Mouse (Mus musculus) ES-Bruce4 (cell line): ENCODE measurements around the gene Rcbtb2. TPM values are rescaled to one million over a fixed set of nuclear protein-coding genes. Genes with fewer than 3 reads are reported as not detected.

Experiments used
- H3K27ac ChIP-seq: 2 replicates; pipeline ENCODE4 v1.5.1; 2012; ENCODE audit warnings: low read length, inconsistent platforms; ENCODE audit not compliant: insufficient read depth
- H3K27me3 ChIP-seq: 2 replicates; pipeline ENCODE4 v1.6.1; 2012; ENCODE audit warnings: mild to moderate bottlenecking, low read length, inconsistent platforms; ENCODE audit not compliant: control insufficient read depth, poor library complexity, insufficient read depth, severe bottlenecking
- H3K36me3 ChIP-seq: 2 replicates; pipeline ENCODE4 v1.6.1; 2012; ENCODE audit warnings: inconsistent platforms, mild to moderate bottlenecking, low read length, moderate library complexity; ENCODE audit not compliant: control insufficient read depth, poor library complexity, insufficient read depth, severe bottlenecking
- H3K4me1 ChIP-seq: one replicate; pipeline ENCODE4 v1.8.1; 2011; ENCODE audit warnings: low read length; ENCODE audit not compliant: control insufficient read depth, insufficient read depth
- H3K4me3 ChIP-seq: 2 replicates; pipeline ENCODE4 v1.5.1; 2011; ENCODE audit warnings: low read depth, mild to moderate bottlenecking, low read length
- H3K9ac ChIP-seq: 2 replicates; pipeline ENCODE4 v1.6.1; 2012; ENCODE audit warnings: low read depth, mild to moderate bottlenecking, inconsistent platforms; ENCODE audit not compliant: poor library complexity, severe bottlenecking
- H3K9me3 ChIP-seq: replicated peaks from 2 replicates; pipeline ENCODE4 v1.6.1; 2012; ENCODE audit warnings: mild to moderate bottlenecking, low read length, inconsistent platforms; ENCODE audit not compliant: control insufficient read depth, poor library complexity, insufficient read depth, severe bottlenecking
- CTCF ChIP-seq: IDR thresholded peaks from one replicate; pipeline ENCODE4 v1.8.1; 2011; ENCODE audit warnings: low read depth, low read length
- EP300 ChIP-seq: IDR thresholded peaks from 2 replicates; pipeline ENCODE4 v1.6.1; 2011; ENCODE audit warnings: low read depth, low read length; ENCODE audit not compliant: insufficient read depth
- POLR2A ChIP-seq: IDR thresholded peaks from one replicate; pipeline ENCODE4 v1.8.1; 2011; ENCODE audit warnings: low read length; ENCODE audit not compliant: insufficient read depth
- polyA plus RNA-seq: library from polyadenylated mRNA; stranded (reverse); fragments of >200 nt; gene quantifications from 2 replicates; pipeline ENCODE4 v1.2.4, GENCODE M21; 2011; ENCODE audit warnings: low read depth; ENCODE audit not compliant: missing spikeins, insufficient read depth, insufficient read length

Gene Rcbtb2
- polyA plus RNA-seq, 1 experiment = 74.1 TPM

DNA sequence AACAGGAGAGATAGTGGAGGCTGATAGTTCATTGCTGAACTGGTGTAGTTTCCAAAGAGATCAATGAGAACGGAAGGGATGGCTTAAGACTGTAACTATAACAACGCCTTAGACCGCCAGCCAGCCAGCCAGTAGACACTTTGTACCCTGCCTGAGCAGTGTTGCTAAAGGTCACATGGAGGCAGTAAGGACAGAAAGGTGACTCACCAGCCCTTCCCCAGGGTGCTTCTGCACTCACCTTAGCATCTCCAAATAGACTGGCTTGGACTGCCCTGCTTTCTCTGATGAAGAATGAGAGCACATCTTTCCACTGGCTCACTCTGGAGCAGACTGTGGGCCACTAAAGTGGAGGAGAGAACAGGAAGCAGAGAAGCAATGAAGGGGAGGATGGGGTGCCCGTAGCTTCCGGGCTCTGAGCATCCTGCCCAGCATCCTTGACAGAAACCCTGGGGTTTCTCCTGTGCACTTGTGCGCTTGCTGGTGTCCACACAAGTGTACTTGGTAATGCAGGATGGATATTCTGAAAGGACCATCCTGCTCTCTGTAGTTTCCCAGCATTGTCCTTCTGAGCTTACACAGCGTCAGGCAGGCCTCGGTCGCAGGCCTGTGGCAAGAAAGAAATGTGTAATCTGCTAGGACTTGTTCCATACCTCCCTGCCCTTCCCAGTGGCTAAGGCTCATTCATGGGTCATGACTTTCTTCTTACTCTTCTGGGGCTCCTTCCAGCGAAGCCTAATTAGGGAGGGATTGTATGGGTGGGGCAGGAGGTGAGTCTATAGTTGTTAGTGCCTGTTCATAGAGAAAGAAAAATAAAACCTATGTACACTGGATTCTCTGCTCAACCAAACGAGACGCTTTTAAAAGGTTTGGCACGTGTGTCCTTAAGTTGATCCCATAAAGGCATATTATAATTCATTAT is 47.3 kb downstream of the Rcbtb2 start:
- Histone ChIP-seq H3K4me3 (no peak overlapping the region), H3K27ac (no peak overlapping the region), H3K4me1 (no peaks in the 10 kb centered on the region), H3K9ac (no peak overlapping the region), H3K36me3 (0 out of 2 replicates have a peak, but pooled peaks cover under 1% of the 10 kb centered on the region), H3K27me3 (no peaks in the 10 kb centered on the region), H3K9me3 (no peaks in the 10 kb centered on the region)
- no peak for TF ChIP-seq POLR2A
- no peak for TF ChIP-seq EP300
- no peak for TF ChIP-seq CTCF

DNA sequence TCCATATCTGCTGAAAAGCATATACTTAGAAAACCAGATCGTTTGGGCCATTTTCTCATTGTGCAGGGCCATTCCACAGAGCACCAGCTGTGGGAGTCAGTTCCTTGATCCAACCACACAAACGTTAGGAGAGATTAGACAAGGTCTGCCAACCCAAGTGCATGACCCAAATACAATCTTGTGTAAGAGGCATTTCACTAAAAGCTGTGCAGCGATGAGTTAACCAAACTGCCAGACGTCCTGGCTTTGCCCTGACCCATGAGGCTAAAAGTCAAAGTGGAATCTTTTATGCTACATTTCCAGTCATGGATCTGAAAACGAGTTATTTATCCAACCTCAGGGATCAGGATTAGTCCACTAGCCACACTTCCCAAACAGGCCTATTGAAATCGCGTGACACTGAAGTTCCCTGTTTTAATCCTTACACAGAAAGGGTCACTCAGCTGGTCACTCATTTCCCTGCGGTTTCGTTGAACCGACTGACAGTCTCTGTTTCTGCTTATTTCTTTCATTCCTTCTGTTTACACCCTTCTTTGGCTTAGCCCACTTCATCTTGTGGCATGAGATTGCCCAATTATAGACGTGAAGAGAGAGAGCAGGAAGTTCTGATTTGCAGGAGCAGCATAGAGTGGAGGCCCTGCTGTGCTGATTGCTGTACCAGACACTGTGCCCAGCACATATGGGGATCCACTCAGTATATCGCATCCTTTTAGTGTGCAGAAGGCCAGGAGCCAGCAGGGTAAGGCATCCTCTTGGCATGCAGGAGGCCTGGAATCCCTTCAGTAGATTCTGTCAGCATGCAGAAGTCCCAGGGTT is 49.6 kb downstream of the Rcbtb2 start:
- H3K27ac ChIP-seq = no peak overlapping the region
- no peaks in the 10 kb centered on the region for H3K9me3 ChIP-seq
- no peaks in the 10 kb centered on the region for H3K27me3 ChIP-seq
- no peaks in the 10 kb centered on the region for H3K36me3 ChIP-seq
- H3K4me1 ChIP-seq = no peaks in the 10 kb centered on the region
- H3K9ac ChIP-seq = no peak overlapping the region
- no peak for TF ChIP-seq EP300
- no peak for TF ChIP-seq CTCF
- no peak for TF ChIP-seq POLR2A
- H3K4me3 ChIP-seq = no peak overlapping the region

DNA sequence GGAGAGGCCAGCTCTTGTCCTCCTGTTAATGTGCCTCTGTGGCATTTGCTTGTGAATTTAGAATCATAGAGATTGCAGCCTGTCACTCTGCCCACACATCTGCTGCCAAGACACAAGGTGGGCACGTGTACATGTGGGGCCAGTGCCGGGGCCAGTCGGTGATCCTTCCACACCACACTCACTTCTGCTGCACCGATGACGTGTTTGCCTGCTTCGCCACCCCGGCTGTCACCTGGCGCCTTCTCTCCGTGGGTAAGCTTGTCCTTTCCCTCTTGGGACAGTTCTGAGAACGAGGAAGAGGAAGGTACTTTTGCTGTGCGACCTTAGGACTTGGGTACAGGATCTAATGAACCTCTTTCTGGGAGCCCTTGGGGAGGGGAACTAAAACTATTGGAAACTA is 50.8 kb downstream of the Rcbtb2 start:
- Histone ChIP-seq H3K4me1 (no peaks in the 10 kb centered on the region), H3K9me3 (no peaks in the 10 kb centered on the region), H3K36me3 (no peaks in the 10 kb centered on the region), H3K27me3 (no peaks in the 10 kb centered on the region), H3K4me3 (no peak overlapping the region), H3K27ac (no peak overlapping the region), H3K9ac (no peak overlapping the region)
- TF ChIP-seq POLR2A = no peak
- TF ChIP-seq EP300 = no peak
- TF ChIP-seq CTCF = no peak

DNA sequence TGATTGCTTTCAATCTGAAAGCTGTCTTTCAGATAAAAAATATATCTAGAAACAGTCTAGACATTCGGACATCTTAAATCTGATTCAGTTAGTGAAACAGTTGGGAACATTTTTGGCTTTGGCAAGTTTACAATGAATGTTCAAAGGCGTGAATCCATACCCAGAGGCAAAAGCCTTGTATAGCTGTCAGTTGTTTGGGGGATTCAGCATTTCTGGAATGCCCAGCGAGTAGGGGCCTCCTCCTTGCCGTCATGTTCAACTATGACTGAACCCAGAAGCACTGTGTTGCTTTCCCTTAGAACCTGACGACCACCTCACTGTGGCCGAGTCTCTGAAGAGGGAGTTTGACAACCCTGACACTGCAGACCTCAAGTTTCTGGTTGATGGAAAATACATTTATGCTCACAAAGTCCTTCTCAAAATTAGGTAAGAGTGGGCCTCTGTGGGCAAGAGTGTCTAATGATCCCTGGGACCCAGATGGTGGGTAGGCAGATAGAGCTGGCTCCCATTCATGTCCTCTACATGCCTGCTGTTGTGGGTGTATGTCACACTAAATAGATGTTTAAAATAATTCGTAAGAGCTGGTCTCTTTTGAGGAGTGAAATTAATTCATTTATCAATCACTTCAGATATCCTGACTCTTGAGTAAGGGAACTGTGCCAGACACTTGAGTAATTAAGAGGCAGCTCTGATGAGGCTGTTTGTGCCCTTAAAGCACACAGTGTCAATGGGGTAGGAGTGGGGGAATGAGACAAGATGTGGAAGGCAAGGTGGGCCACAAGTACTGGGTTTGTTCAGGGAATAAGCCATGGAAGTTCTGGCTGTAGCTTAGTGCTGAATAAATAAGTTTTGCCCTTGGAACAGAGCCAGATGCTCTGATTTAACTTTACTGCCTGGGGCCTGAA is 51.5 kb downstream of the Rcbtb2 start:
- no peaks in the 10 kb centered on the region for H3K36me3 ChIP-seq
- H3K4me3 ChIP-seq = no peak overlapping the region
- H3K4me1 ChIP-seq = no peaks in the 10 kb centered on the region
- no peaks in the 10 kb centered on the region for H3K9me3 ChIP-seq
- H3K9ac ChIP-seq = no peak overlapping the region
- H3K27ac ChIP-seq = no peak overlapping the region
- TF ChIP-seq CTCF (no peak), POLR2A (no peak), EP300 (no peak)
- H3K27me3 ChIP-seq = no peaks in the 10 kb centered on the region

DNA sequence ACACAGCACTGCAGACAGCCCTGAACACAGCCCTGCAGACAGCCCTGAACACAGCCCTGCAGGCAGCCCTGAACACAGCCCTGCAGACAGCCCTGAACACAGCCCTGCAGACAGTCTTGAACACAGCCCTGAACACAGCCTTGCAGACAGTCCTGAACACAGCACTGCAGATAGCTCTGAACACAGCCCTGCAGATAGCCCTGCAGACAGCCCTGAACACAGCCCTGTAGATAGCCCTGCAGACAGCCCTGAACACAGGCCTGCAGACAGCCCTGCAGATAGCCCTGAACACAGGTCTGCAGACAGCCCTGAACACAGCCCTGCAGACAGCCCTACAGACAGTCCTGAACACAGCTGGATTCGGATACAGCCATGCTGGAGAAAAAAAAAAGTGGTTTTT is 52.2 kb downstream of the Rcbtb2 start:
- Histone ChIP-seq H3K4me1 (no peaks in the 10 kb centered on the region), H3K27me3 (no peaks in the 10 kb centered on the region), H3K9ac (no peak overlapping the region), H3K27ac (no peak overlapping the region), H3K4me3 (no peak overlapping the region), H3K36me3 (no peaks in the 10 kb centered on the region), H3K9me3 (no peaks in the 10 kb centered on the region)
- TF ChIP-seq CTCF (no peak), POLR2A (no peak), EP300 (no peak)
